Mouse (Mus musculus) thymus, postnatal 10 days (tissue): ENCODE results near the gene Haus8.
A peak's percentile ranks its signal among the peaks of the same experiment; 100 is the strongest.
"Not testable (repeated sequence)": the region's sequence is repeated elsewhere in the genome, so short reads cannot be mapped to it uniquely, and the experiment has no call there.

Experiments
- DNase-seq, 2 experiments: peaks; one replicate each; pipeline ENCODE4 v3.0.0; 2021; ENCODE audit warnings: low spot score in 2 of 2

The Haus8 gene

DNA sequence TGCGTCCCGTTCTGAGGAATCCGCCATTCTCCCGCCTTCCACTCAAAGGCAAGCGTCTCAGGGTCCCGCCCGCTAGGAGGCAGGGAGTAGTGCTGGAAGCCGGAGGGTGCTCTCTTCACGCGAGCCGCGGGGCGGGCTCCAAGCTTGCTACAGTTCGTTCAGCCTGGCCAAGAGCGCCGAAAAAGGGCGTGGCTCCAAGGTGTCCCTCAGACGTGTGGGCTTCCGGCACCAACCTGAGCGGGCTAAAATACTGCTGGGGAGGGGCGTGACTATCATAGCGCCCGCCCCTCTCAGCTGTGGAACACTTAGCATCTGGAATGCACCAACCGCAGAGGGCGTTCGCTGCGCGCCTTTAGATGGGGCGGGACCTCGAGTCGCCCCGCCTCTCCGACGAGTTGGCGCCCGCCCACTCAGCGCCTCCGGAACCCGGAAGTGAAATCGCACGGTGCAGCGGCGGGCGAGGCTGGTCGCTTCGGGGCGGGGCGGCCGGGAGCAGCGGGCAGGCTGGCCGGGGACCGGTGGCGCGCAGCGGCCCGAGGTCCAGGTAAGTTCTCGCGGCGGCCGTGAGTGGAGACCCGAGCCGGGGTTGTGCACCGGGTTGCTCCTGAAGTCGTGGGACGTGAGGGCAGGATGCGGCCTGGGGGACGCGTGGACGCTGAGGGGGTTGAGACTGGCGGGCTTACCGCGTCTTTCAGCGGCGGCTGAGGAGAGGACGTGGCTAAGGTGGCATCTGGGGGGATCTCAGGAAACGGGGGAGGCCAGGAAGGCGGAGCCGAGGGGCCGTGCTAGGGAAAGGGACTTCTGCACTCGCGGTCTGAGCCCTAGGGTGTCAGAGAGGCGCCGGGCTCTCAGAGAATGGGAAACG is at the start of gene Haus8, which contains the start of gene Myo9b:
Haus8 (minus strand) TSS at position 649 of the 865 bp plus-strand sequence.
Myo9b (plus strand) TSS at position 429 of the 865 bp plus-strand sequence.
- peak; percentile 97 to 98 for DNase-seq

GRCm38 (mm10) chr8:71319760-71320159 is 47.0 kb upstream of the Haus8 start:
- not testable (repeated sequence) for DNase-seq

DNA sequence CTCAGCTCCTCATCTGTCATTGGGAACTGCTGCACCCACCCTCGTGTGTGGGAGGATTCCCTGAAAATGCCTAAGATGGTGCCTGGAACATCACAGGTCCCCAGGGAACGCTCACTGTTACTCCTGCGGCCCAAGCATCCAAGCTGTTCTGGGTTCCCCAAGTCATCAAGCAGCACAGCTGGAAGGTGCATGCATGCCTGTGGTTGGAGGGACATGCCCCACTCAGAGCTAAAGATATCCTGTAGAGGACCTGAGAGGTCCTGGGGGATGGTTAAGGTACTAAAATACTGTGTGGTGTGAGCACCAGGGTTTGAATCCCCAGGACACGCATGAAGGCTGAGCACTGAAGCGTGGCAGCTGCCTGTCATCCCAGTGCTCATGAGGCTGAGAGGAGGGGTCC is 45.9 kb upstream of the Haus8 start:
- DNase-seq = not testable (repeated sequence)

DNA sequence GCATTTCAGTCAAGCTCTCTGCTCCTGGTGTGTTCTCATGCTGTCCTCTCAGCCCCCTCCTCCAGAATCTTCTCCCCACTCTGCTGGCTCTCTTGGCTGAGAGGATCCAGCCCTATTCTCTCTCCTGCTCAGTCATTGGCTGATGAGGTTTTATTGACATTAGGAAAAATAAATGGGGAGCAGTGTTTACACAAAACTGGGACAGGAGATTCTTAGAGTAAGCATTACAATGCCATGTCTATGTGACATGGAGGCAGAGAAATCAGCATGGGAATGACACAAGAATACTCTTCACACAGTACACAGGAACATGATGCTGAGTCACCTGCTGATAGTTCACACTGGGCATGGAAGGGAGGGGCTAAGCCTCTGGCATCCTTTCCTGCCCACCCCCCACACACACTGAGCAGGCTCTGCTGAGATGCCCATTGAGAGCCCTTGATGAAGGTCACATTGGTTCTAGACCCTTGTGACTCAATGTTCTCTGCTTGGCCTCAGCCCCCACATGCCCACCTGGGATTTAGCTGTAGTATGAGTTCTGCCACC is 43.8 kb upstream of the Haus8 start:
- no peak for DNase-seq

- no peak for DNase-seq
These were observed 43.2 kb upstream of the Haus8 start for GRCm38 (mm10) chr8:71315972-71316371.

- no peak for DNase-seq
These were observed 41.2 kb upstream of the Haus8 start for GRCm38 (mm10) chr8:71313951-71314350.

GRCm38 (mm10) chr8:71312700-71313099 is 40.0 kb upstream of the Haus8 start:
- no peak for DNase-seq

DNA sequence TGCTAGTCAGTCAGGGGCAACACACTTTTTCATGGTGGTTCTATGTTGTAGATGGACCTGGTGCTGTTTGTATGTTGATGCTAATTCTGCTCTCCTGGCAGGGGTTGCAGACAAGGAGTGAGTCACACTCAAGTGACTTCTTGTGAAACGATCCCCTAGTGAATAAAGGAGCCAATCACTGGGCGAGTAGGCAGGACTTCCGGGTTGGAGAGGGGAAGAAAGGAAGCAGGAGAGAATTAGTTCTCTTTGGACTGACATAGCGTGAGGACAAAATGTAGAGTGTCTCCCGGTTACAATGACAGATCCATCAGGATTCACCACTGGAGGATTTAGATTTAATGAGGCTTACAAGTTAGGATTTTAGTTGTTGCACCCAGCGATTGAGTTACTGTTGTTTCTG is 37.7 kb upstream of the Haus8 start:
- no peak for DNase-seq

GRCm38 (mm10) chr8:71307913-71308312 is 35.2 kb upstream of the Haus8 start:
- no peak for DNase-seq

- no peak for DNase-seq
These were observed 34.6 kb upstream of the Haus8 start for GRCm38 (mm10) chr8:71307371-71307770.

DNA sequence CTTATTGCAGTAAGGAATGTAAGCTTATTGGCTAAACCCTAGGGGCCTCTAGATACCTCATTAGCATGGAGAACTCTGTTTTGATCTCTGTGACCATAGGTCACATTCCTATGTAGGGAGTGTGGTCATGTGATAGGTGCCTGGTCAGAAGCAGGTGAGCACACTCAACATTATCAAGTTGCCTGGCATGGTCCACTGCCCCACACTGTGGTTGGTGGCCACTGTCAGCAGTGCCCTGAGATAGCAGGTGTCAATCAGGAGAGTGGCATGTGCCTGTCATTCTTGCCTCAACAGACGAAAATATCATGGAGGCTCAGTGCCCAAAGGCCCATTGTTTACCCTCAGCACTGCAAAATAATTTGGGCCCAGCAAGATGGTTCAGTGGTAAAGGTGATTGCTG is 33.3 kb upstream of the Haus8 start:
- DNase-seq = no peak

GRCm38 (mm10) chr8:71303632-71304031 is 30.9 kb upstream of the Haus8 start:
- no peak for DNase-seq

DNA sequence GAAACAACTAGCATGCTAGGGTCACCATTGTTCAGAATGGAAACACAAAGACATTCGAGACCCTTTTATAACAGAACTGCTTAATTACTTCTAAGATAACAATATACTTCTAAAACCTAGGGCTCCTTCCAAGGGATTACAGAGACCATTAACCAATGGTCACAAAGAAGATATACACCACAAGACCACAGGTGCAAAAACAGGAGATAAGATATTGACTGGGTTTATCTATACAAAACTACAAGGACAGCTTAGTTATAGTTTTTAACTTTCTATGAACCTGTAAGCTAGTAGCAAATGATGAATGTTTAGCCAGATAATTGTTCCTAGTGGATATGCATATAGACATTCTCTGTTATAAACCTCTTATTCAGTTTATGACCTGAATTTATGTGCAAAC is 30.1 kb upstream of the Haus8 start:
- DNase-seq = no peak

- no peak for DNase-seq
These were observed 27.0 kb upstream of the Haus8 start for GRCm38 (mm10) chr8:71299716-71300115.

- DNase-seq = no peak
These were observed 24.7 kb upstream of the Haus8 start for GRCm38 (mm10) chr8:71297439-71297838.

DNA sequence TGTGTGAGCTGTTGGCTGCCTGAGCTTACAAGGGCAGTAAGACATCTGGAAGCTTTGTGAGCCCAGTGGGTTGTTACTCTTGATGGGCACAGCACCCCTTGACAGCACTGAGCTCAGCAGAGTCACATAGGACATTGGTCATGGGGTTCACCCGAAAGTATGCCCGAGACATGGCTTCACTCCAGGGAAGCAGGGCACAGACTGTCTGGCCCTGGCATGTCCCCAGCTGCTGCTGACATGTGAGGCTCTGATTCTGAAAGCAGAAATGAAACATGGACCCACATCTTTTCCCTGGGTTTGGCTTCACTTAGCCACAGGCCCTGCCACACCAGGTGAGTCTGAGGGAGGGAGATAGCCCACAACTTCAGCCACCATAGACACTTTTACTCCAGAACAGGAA is 24.1 kb upstream of the Haus8 start:
- DNase-seq = no peak

DNA sequence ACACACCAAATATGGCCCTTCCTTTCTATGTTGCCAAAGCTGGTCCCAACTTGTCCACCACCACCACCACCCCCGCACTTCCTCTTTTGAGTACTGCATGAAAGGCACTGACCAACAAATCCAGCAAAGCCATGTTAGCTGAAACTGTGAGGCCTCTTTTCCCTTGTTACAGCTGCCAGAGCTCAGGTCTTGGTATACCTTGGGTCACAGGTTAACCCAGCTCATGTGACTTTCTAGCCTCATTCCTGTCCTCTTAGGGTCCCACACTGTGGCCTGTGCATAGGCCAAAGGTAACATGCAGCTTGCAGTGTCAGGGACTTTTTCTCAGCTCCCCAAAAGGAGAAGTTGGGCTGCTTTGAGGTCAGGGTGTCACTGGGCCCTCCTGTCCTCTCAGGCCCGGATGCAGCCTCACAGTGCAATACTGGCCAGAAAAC is 23.5 kb upstream of the Haus8 start:
- DNase-seq = no peak

DNA sequence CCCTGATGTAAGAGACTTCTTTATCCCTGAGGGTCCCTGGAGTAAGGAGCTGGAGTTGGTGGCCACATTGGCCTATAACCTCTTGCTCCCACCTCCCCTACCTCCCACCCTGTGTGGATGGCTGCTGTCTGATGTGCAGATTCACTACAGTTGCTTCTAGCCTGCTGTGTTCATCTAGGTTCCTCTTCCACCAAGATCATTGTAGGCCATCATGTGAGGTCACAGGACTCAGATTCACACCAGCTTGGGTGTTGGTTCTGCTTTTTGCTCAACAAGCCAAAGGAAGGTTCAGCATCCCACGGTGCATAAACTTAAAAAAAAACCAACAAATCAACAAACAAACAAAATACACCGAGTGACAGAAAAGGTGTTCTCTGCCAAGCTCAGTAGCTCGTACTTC is 21.2 kb upstream of the Haus8 start:
- not testable (repeated sequence) for DNase-seq

GRCm38 (mm10) chr8:71291351-71291750 is 18.6 kb upstream of the Haus8 start:
- DNase-seq = no peak

DNA sequence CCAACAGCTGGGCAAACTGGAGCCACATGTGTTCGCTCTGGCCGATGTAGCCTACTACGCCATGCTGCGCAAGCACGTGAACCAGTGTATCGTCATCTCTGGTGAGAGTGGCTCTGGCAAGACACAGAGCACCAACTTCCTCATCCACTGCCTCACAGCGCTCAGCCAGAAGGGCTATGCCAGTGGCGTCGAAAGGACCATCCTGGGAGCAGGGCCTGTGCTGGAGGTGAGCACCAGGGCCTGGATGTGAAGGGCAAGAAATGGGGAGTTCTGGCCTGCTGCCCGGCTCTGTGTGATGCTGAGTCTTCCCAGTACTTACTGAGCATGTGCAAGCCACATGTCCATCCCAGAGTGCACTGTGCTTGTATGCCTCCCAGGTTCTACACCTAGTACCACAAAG is 18.2 kb upstream of the Haus8 start:
- DNase-seq = no peak

DNA sequence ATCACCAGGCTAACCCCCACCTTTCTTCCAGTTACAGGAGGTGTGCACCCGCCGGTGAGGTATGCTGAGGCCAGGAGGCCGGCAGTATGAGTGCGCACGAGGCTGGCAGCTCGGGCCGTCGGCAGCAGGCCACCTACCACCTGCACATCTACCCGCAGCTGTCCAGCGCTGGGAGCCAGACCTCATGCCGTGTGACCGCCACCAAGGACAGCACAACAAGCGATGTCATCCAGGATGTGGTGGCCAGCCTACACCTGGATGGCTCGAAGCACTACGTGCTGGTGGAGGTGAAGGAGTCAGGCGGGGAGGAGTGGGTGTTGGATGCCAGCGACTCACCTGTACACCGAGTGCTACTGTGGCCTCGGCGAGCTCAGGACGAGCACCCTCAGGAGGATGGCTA is 17.5 kb upstream of the Haus8 start:
- no peak for DNase-seq

GRCm38 (mm10) chr8:71289098-71289497 is 16.4 kb upstream of the Haus8 start:
- DNase-seq = no peak

- DNase-seq = no peak
These were observed 15.8 kb upstream of the Haus8 start for GRCm38 (mm10) chr8:71288441-71288949.
